Mouse (Mus musculus) forebrain, embryonic 13.5 days (tissue): ENCODE results near the gene Zfp507. TPM values are rescaled to one million over a fixed set of nuclear protein-coding genes. Genes with fewer than 3 reads are reported as not detected.

Experiments
- ATAC-seq: fragments of 200-750 bp; cut with Nextera tagmentation; 2 replicates; pipeline ENCODE4 v1.8.0; 2017
- H3K27ac ChIP-seq: fragments of 300-500 bp; sonication (generic); 2 replicates; pipeline ENCODE4 v1.5.1; 2015; ENCODE audit warnings: inconsistent platforms, mild to moderate bottlenecking, moderate library complexity
- H3K27me3 ChIP-seq: fragments of 300-500 bp; sonication (generic); 2 replicates; pipeline ENCODE4 v1.6.1; 2015; ENCODE audit warnings: mild to moderate bottlenecking, inconsistent platforms
- H3K36me3 ChIP-seq: fragments of 300-500 bp; sonication (generic); 2 replicates; pipeline ENCODE4 v1.6.1; 2015; ENCODE audit warnings: mild to moderate bottlenecking, inconsistent platforms; ENCODE audit not compliant: poor library complexity, severe bottlenecking
- H3K4me1 ChIP-seq: fragments of 300-500 bp; sonication (generic); 2 replicates; pipeline ENCODE4 v1.6.1; 2015; ENCODE audit warnings: inconsistent platforms
- H3K4me2 ChIP-seq: fragments of 300-500 bp; sonication (generic); 2 replicates; pipeline ENCODE4 v1.6.1; 2015; ENCODE audit warnings: inconsistent platforms, mild to moderate bottlenecking, moderate library complexity
- H3K4me3 ChIP-seq: fragments of 300-500 bp; sonication (generic); 2 replicates; pipeline ENCODE4 v1.5.1; 2015; ENCODE audit warnings: mild to moderate bottlenecking, inconsistent platforms
- H3K9ac ChIP-seq: fragments of 300-500 bp; sonication (generic); 2 replicates; pipeline ENCODE4 v1.6.1; 2015; ENCODE audit warnings: mild to moderate bottlenecking, inconsistent platforms
- H3K9me3 ChIP-seq: fragments of 300-500 bp; sonication (generic); replicated peaks from 2 replicates; pipeline ENCODE4 v1.6.1; 2016; ENCODE audit warnings: inconsistent platforms
- WGBS: fragments of 180-500 bp; shearing (Covaris S2); methylation state at CpG from one replicate; pipeline ENCODE4 v1.1.7; 2015; 5-methylcytosine and 5-hydroxymethylcytosine counted together
- polyA plus RNA-seq: library from polyadenylated mRNA; unstranded; fragments of >200 nt; fragmentation: Nextera tagmentation; extraction: Ambion mirVana; gene quantifications from 2 replicates; pipeline ENCODE4 v1.2.1, GENCODE M21; 2015

Gene Zfp507
- polyA plus RNA-seq, 1 experiment from 2014 or later: 18.2 TPM

GRCm38 (mm10) chr7:35813306-35813705 lies 10.5 kb upstream of the Zfp507 start:
- Histone ChIP-seq H3K27me3 (no peaks in the 10 kb centered on the region), H3K9me3 (no peaks in the 10 kb centered on the region), H3K4me3 (no peak overlapping the region), H3K4me1 (no peaks in the 10 kb centered on the region), H3K27ac (no peak overlapping the region), H3K36me3 (no peaks in the 10 kb centered on the region), H3K4me2 (no peak overlapping the region), H3K9ac (no peak overlapping the region)
- WGBS: 85% methylated on average over 11 of the region's 11 CpGs
- ATAC-seq: no peak

- Histone ChIP-seq H3K4me1 (no peaks in the 10 kb centered on the region), H3K4me2 (no peak overlapping the region), H3K36me3 (no peaks in the 10 kb centered on the region), H3K4me3 (no peak overlapping the region), H3K27ac (no peak overlapping the region), H3K27me3 (no peaks in the 10 kb centered on the region), H3K9ac (no peak overlapping the region), H3K9me3 (no peaks in the 10 kb centered on the region)
- whole genome bisulfite sequencing: 58% methylated on average over 8 of the region's 8 CpGs
- ATAC-seq: no peak
Measured at GRCm38 (mm10) chr7:35810736-35811135, 7.9 kb upstream of the Zfp507 start.

DNA sequence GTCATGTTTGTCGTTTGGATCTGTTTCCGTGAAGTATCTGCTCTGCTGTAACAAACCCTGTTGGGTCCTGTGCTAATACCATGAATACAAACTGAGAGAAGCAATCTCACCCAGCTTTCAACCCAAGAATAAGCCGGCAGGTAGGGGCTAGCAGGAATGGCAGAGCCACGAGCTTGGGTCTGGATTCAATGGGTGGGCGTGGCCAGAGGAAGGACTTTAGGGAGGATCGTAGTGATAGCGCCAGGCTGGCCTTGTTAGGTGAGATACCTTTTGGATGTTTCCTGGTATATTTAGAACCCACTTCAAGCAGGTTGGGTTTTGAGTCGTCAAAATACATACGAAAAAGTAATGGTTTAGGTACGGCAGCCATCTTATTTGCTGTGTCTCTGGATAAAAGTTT lies 1.4 kb upstream of the Zfp507 start:
- no peak overlapping the region for H3K4me3 ChIP-seq
- 82% methylated on average over 10 of the region's 10 CpGs for WGBS
- no peak overlapping the region for H3K27ac ChIP-seq
- no peaks in the 10 kb centered on the region for H3K9me3 ChIP-seq
- H3K4me2 ChIP-seq: no peak overlapping the region
- no peak for ATAC-seq
- H3K4me1 ChIP-seq: peaks cover 15% of the 10 kb centered on the region
- no peaks in the 10 kb centered on the region; the same call in 1 of the 2 replicates for H3K27me3 ChIP-seq
- no peak overlapping the region for H3K9ac ChIP-seq
- H3K36me3 ChIP-seq: peaks cover 18% of the 10 kb centered on the region

GRCm38 (mm10) chr7:35802201-35802905 lies 450 bp downstream of the Zfp507 start:
- under 1% methylated on average over 43 of the region's 49 CpGs for WGBS
- ATAC-seq: peak; percentile 89
- Histone ChIP-seq H3K9ac (peak overlapping the region; percentile 98), H3K4me2 (peak overlapping the region; percentile 92), H3K4me1 (peaks cover 15% of the 10 kb centered on the region), H3K9me3 (no peaks in the 10 kb centered on the region), H3K36me3 (peaks cover 34% of the 10 kb centered on the region), H3K27me3 (no peaks in the 10 kb centered on the region; the same call in 1 of the 2 replicates), H3K4me3 (peak overlapping the region; percentile 93), H3K27ac (peak overlapping the region; percentile 83)

DNA sequence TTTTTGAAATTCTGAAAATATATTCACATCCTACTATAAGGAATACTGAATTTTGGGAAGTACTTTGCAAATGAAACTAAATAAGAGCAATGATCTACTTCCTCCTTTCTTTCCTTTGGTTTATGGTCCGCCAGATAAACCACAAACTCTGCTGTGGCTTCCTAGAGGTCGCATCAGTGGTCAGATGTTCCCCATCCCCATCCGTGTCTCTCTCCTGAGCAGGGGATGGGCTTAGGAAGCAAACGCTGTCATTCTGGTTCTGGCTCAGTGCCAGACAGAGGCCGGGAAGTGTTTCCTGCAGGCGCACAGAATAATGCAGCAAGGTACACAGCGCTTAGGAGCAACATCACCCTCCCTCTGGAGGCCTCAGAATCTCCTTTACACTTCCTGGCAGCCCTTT lies 6.7 kb downstream of the Zfp507 start:
- H3K27ac ChIP-seq: no peak overlapping the region
- no peak overlapping the region for H3K9ac ChIP-seq
- no peak overlapping the region for H3K4me2 ChIP-seq
- 69% methylated on average over 7 of the region's 7 CpGs for WGBS
- no peak overlapping the region for H3K4me3 ChIP-seq
- H3K36me3 ChIP-seq: peaks cover 83% of the 10 kb centered on the region
- no peaks in the 10 kb centered on the region for H3K9me3 ChIP-seq
- ATAC-seq: no peak
- H3K4me1 ChIP-seq: peaks cover 4% of the 10 kb centered on the region
- no peaks in the 10 kb centered on the region for H3K27me3 ChIP-seq

DNA sequence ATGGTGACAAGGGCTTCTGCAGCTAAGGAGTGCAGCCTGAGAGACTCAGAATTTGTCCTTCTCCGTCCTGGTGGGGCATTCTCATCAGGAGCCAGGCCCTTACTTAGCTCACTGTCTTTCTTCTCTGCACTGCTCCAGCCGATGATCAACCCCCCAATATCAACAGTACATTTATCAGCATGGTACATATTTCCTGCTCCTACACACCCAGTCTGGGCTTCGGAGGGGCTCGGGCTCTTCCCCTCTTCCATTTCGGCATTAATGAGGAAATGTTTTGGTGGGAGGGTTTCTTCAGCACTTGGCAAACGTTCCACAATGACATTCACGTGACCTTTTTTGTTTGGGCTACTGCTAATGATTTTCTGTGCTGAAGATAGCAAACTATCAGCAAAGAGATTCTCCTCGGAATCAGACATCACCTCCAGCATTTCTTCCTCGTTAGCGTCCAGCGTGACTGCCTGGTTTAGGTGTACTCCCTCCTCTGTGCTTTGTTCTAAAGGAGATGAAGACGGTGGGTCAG lies 8.6 kb downstream of the Zfp507 start:
- Histone ChIP-seq H3K9me3 (no peaks in the 10 kb centered on the region), H3K9ac (no peak overlapping the region), H3K4me2 (no peak overlapping the region), H3K36me3 (peaks cover 85% of the 10 kb centered on the region), H3K27ac (no peak overlapping the region), H3K27me3 (no peaks in the 10 kb centered on the region), H3K4me3 (no peak overlapping the region), H3K4me1 (no peaks in the 10 kb centered on the region)
- no peak for ATAC-seq
- 76% methylated on average over 12 of the region's 12 CpGs for WGBS

GRCm38 (mm10) chr7:35792150-35792848 lies 10.5 kb downstream of the Zfp507 start:
- no peak overlapping the region for H3K4me2 ChIP-seq
- H3K9me3 ChIP-seq: no peaks in the 10 kb centered on the region
- H3K9ac ChIP-seq: no peak overlapping the region
- no peak for ATAC-seq
- no peak overlapping the region for H3K27ac ChIP-seq
- 91% methylated on average over 12 of the region's 12 CpGs for WGBS
- no peaks in the 10 kb centered on the region for H3K27me3 ChIP-seq
- no peak overlapping the region for H3K4me3 ChIP-seq
- H3K36me3 ChIP-seq: peaks cover 83% of the 10 kb centered on the region
- no peaks in the 10 kb centered on the region for H3K4me1 ChIP-seq

GRCm38 (mm10) chr7:35790926-35791325 lies 11.9 kb downstream of the Zfp507 start:
- ATAC-seq: no peak
- Histone ChIP-seq H3K4me3 (no peak overlapping the region), H3K4me1 (no peaks in the 10 kb centered on the region), H3K27ac (no peak overlapping the region), H3K9ac (no peak overlapping the region), H3K27me3 (no peaks in the 10 kb centered on the region), H3K4me2 (no peak overlapping the region), H3K36me3 (peaks cover 90% of the 10 kb centered on the region), H3K9me3 (no peaks in the 10 kb centered on the region)
- WGBS: 73% methylated on average over 8 of the region's 8 CpGs

DNA sequence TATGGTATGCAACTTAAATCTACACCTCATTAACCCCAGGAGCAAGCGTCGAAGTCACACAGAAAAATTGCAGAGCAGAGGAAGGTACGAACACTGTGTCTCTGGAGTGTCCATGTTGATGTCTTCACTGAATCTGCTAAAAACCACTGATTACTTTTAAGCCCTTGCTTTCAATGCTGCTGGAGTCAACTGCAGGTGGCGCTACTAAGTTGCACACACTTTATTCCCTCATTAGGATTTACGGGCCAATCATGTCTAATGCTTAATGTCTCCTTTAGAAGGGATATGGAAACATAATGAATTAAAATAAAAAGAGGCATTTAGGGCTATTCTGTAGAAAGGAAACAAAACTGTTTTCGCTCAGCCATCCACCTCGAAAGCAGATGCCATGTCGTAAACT lies 12.6 kb downstream of the Zfp507 start:
- Histone ChIP-seq H3K4me1 (no peaks in the 10 kb centered on the region), H3K9ac (no peak overlapping the region), H3K9me3 (no peaks in the 10 kb centered on the region), H3K4me2 (no peak overlapping the region), H3K27ac (no peak overlapping the region), H3K36me3 (peaks cover 90% of the 10 kb centered on the region), H3K27me3 (no peaks in the 10 kb centered on the region), H3K4me3 (no peak overlapping the region)
- no peak for ATAC-seq
- WGBS: 85% methylated on average over 8 of the region's 8 CpGs

- H3K9me3 ChIP-seq: no peaks in the 10 kb centered on the region
- no peaks in the 10 kb centered on the region for H3K27me3 ChIP-seq
- no peak overlapping the region for H3K9ac ChIP-seq
- peaks cover 78% of the 10 kb centered on the region for H3K36me3 ChIP-seq
- no peak overlapping the region for H3K27ac ChIP-seq
- ATAC-seq: no peak
- 92% methylated on average over 4 of the region's 4 CpGs for WGBS
- H3K4me3 ChIP-seq: no peak overlapping the region
- no peaks in the 10 kb centered on the region for H3K4me1 ChIP-seq
- H3K4me2 ChIP-seq: no peak overlapping the region
Measured at GRCm38 (mm10) chr7:35785579-35785978, 17.2 kb downstream of the Zfp507 start.

- no peaks in the 10 kb centered on the region for H3K27me3 ChIP-seq
- no peak overlapping the region for H3K27ac ChIP-seq
- H3K9ac ChIP-seq: no peak overlapping the region
- H3K4me3 ChIP-seq: no peak overlapping the region
- H3K36me3 ChIP-seq: peaks cover 79% of the 10 kb centered on the region
- no peak for ATAC-seq
- H3K4me1 ChIP-seq: no peaks in the 10 kb centered on the region
- no peaks in the 10 kb centered on the region for H3K9me3 ChIP-seq
- H3K4me2 ChIP-seq: no peak overlapping the region
Measured at GRCm38 (mm10) chr7:35782252-35782651, 20.6 kb downstream of the Zfp507 start.

DNA sequence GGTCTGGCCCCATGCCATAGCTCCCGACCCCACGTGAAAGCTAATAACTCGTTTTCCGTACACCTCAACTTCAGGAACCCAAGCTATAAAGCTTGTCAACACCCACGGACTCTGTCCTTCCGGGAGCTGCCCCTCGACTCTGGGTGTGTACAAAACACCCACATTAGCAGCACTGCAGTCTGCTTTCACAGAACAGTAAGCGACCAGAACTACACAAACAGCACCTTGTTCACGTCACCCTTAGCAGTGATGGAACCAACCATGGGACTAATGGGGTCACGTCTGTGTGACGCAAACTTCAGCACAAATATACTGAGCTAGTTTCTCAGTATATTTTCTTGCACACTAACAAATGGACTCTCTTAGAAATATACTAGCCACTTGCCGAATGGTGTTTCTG lies 28.7 kb downstream of the Zfp507 start:
- H3K4me3 ChIP-seq: no peak overlapping the region
- 92% methylated on average over 12 of the region's 12 CpGs for WGBS
- H3K4me1 ChIP-seq: no peaks in the 10 kb centered on the region
- H3K36me3 ChIP-seq: peaks cover 67% of the 10 kb centered on the region
- no peaks in the 10 kb centered on the region for H3K27me3 ChIP-seq
- H3K9ac ChIP-seq: no peak overlapping the region
- H3K9me3 ChIP-seq: no peaks in the 10 kb centered on the region
- H3K4me2 ChIP-seq: no peak overlapping the region
- no peak for ATAC-seq
- H3K27ac ChIP-seq: no peak overlapping the region
